Mouse (Mus musculus) erythroblast, embryonic 14.5 days (primary cell): Measurements from ENCODE around the gene Olfr288.

Experiments used
- GATA1 ChIP-seq: IDR thresholded peaks from 2 replicates; pipeline ENCODE4 v1.6.1; 2012; ENCODE audit warnings: low read length, inconsistent platforms, mixed read lengths
- TAL1 ChIP-seq: IDR thresholded peaks from 3 replicates; pipeline ENCODE4 v1.6.1; 2012; ENCODE audit warnings: low read length, inconsistent platforms, mixed read lengths

GRCm38 (mm10) chr15:98235442-98235841 is 40.1 kb upstream of the Olfr288 start:
- no peak for TF ChIP-seq GATA1
- no peak for TF ChIP-seq TAL1
